Mouse (Mus musculus) T-cell, adult 2 months (primary cell): ENCODE results near the gene Otulin.

ENCODE experiments used
- DNase-seq: peaks from one replicate; pipeline ENCODE4 v3.0.0; 2022; ENCODE audit warnings: low spot score

The Otulin gene

DNA sequence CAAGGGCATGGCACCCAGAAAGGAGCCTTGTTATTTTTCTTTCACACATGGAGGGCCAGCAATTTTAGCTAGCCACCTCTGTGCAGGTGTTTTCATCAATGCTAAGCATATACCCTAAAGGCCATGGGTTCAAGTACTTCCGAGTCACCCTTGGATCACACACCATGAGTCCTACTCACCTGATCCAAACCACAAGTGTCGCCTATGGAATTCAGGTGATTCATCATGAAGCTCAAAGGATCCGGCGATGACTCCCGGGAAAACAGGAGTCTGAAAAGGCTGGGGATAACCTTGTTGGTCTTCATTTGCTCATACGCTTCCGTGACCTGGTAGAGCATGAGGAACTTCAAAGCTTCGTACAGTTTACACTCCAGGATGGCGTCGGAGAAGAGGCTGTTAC lies 27.4 kb upstream of the Otulin start:
- no peak for DNase-seq

DNA sequence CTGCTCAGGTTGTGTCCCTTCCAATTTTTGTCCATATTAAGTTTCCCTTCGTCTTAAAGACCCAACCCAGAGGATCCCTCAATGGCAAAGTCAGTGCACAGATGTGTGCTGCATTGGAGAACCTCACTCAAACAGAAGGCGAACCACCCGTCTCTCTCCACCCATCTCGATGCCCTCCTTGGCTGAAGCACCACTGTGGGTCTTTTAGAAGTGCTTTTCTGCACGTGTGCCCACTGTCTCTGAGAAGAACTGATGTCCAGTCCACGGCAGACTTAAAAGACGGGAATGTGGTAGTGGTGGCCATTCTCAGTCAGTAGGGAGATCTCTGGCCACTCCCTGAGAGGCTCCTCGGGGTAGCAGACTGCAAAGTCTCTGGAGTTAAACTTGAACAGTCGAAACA lies 26.1 kb upstream of the Otulin start:
- DNase-seq, result no peak

DNA sequence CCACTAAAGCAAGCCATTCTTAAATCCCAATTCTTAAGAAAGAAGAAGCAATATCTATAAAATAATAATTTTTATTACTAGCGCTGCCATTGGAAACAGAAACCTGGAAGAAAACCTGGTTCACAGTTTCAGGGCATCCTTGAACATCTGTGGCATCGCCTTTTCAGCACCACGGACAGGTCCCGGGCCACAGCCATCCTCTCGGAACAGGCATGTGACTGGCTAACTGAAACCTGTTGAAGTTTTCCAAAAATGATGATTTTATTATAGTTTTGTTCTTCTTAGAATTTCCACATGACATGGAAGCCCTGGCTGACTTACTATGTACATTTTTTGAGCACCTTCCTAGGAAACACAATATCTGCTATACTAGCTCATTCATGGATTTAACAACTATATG lies 24.5 kb upstream of the Otulin start:
- no peak for DNase-seq

- no peak for DNase-seq
Measured at GRCm38 (mm10) chr15:27647686-27648085, 17.2 kb upstream of the Otulin start.

DNA sequence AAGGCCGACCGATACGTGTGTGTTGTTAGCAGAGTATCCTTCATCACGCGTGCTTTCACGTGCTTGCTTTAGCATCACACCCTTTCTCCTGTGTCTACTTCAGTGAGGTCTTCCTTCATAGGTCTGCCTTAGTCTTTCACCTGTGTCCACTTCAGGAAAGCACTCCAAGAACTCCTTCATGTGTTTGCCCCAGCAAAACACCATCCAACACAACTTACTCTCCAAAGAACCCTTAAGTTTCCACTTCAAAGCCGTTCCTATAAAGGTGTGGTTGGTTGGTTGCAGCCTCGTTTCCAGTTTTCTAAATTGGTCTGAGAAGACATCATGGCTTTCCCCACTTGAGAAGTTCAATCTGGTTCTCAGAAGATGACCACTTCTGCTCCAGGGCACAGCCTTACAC lies 16.2 kb upstream of the Otulin start:
- no peak for DNase-seq

DNA sequence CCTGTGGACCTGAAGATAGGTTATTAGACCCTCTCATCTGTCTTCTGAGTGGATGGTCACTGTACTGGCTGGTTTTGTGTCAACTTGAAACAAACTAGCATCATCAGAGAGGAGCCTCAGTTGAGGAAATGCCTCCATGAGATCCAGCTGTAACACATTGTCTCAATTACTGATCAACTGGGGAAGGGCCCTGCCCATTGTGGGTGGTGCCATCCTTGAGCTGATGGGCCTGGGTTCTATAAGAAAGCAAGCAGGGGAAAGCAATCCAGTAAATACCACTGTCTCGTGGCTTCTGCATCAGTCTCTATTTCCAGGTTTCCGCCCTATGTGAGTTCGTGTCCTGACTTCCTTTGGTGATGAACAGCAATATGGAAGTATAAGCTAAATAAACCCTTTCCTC lies 14.8 kb upstream of the Otulin start:
- no peak for DNase-seq

GRCm38 (mm10) chr15:27642895-27643294 lies 12.4 kb upstream of the Otulin start:
- peak; percentile 57 for DNase-seq

GRCm38 (mm10) chr15:27641171-27641570 lies 10.7 kb upstream of the Otulin start:
- DNase-seq, result peak; percentile 80

DNA sequence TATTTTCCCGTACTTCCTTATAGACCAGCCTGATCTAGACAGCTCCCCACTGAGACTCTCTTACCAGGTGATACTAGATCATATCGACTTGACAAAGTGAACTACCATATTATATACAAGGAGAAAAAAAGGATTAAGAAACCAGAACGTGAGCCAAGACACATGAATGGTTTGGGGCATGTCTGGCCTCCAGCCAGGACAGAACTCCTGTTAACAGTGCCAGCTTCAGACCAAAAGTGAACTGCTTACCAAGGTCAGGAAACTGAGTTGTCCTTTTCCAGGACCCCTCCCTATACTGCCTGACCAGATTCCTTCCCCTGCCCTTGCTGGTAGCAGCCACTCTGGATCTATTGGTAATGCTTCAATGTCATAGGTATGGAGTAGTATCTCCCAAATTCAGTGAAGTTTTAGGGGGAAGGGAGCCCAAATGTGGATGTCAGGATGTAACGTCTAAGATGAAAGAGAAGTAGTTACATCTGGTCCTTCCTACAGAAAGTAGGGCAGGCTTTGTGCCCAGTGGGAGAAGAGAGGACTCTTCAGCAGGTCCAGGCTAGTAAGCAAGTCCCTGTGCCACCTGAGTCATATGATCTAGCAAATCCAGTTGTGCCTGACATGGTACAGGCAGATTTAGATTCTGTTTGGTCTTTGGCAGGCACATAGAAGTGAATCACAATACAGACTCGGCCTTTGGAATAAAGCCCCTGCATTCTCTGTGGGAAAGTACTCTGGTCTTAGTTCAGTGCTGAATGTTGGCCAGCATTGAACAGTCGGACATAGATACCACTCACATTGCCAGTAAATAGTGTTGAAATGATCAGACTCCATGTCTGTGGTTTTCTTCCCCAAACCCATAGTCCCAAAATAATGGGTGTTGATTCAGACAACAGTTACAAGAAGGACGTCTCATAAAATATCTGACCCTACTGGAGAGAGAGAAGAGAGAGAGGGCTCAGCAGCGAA lies 3.7 kb upstream of the Otulin start:
- DNase-seq, result no peak

DNA sequence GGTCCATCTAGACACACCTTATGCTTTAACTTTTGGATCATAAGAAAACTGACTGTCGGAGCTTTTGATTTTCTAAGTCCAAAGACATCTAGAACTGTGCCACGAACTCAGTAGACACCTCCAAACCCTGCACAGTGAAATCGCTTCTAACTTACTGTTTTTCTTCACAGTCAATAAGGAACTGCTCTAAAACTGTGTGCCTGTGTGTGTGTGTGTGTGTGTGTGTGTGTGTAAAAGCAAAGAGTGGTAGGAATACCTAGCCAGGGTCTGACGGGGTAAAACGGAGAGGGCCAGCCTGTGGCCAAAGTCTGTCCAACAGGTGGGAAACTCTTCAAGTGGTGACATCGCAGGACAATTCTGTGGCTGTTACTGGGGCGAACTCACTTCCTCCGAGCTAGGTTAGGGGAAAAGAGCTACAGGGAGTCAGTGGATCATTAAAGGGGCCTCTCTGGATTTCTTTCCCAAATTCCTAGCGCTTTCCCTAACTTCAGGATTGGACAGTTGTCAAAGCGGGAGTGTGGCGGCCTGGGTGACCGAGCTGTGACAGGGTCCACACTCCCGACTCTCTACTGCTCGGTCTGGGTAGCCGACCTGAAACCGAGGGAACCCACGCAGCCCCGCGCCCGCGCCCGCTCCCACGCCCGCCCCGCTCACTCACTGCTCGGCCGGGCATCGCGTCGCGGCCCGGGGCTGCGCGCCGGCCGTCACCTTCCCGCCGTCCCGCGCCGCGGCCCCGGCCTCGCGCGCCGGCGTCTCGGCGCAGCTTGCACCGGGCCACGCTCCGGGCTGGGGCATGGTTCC lies 493 bp downstream of the Otulin start:
- peak; percentile 19 for DNase-seq

GRCm38 (mm10) chr15:27629046-27629445 lies 1.4 kb downstream of the Otulin start:
- no peak for DNase-seq

GRCm38 (mm10) chr15:27627794-27628193 lies 2.7 kb downstream of the Otulin start:
- DNase-seq, result peak; percentile 82

GRCm38 (mm10) chr15:27626314-27626713 lies 4.2 kb downstream of the Otulin start:
- DNase-seq, result no peak

GRCm38 (mm10) chr15:27625890-27626255 lies 4.6 kb downstream of the Otulin start:
- no peak for DNase-seq

- peak; percentile 41 for DNase-seq
Measured at GRCm38 (mm10) chr15:27625014-27625889, 5.2 kb downstream of the Otulin start.

DNA sequence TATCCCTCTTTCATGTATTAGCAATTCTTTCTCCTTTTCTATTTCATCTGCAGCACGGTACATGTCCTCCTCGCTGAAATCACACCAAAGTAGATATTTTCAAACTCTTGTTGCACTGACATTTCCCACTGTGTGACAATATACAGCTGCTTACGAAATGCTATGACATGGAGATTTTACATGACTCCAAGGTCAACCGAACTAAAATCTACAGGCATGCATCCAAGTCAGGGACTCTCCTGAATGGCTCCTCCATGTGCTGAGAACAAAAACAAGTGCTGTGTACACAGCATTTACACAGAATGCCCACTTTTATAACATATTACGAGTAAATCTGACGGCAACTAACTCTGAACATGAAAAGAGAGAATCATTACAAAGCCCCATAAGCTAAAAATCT lies 7.2 kb downstream of the Otulin start:
- DNase-seq, result no peak

GRCm38 (mm10) chr15:27620475-27621185 lies 9.9 kb downstream of the Otulin start:
- DNase-seq, result no peak

- no peak for DNase-seq
Measured at GRCm38 (mm10) chr15:27619683-27620082, 10.8 kb downstream of the Otulin start.

- DNase-seq, result no peak
Measured at GRCm38 (mm10) chr15:27618778-27619533, 11.5 kb downstream of the Otulin start.

GRCm38 (mm10) chr15:27617227-27617626 lies 13.3 kb downstream of the Otulin start:
- no peak for DNase-seq

- DNase-seq, result no peak
Measured at GRCm38 (mm10) chr15:27616159-27616558, 14.3 kb downstream of the Otulin start.
